Mouse (Mus musculus) midbrain, postnatal 0 days (tissue): ENCODE results near the gene Pno1. TPM values are rescaled to one million over a fixed set of nuclear protein-coding genes. Genes with fewer than 3 reads are reported as not detected.
A peak's percentile ranks its signal among the peaks of the same experiment; 100 is the strongest.

Experiments used
- ATAC-seq: fragments of 200-750 bp; cut with Nextera tagmentation; 2 replicates; pipeline ENCODE4 v1.8.0; 2017; ENCODE audit warnings: moderate number of reproducible peaks, mild to moderate bottlenecking, moderate TSS enrichment, moderate library complexity; ENCODE audit not compliant: low FRiP score
- DNase-seq: peaks from one replicate; pipeline ENCODE4 v3.0.0-alpha.2; 2015; ENCODE audit warnings: low spot score
- H3K27ac ChIP-seq: fragments of 300-500 bp; sonication (generic); 2 replicates; pipeline ENCODE4 v1.5.1; 2014; ENCODE audit warnings: low read depth, mild to moderate bottlenecking, low read length, mixed read lengths
- H3K27me3 ChIP-seq: fragments of 300-500 bp; sonication (generic); 2 replicates; pipeline ENCODE4 v1.6.1; 2014; ENCODE audit warnings: low read length, control low read depth, mixed read lengths; ENCODE audit not compliant: insufficient read depth
- H3K36me3 ChIP-seq: fragments of 300-500 bp; sonication (generic); 2 replicates; pipeline ENCODE4 v1.6.1; 2014; ENCODE audit warnings: low read length, control low read depth, mixed read lengths; ENCODE audit not compliant: insufficient read depth
- H3K4me1 ChIP-seq: fragments of 300-500 bp; sonication (generic); 2 replicates; pipeline ENCODE4 v1.6.1; 2014; ENCODE audit warnings: mild to moderate bottlenecking, control low read depth, antibody characterized with exemption, low read length, mixed read lengths; ENCODE audit not compliant: insufficient read depth
- H3K4me2 ChIP-seq: fragments of 300-500 bp; sonication (generic); 2 replicates; pipeline ENCODE4 v1.6.1; 2014; ENCODE audit warnings: low read depth, mild to moderate bottlenecking, low read length, mixed read lengths; ENCODE audit not compliant: poor library complexity, severe bottlenecking
- H3K4me3 ChIP-seq: fragments of 300-500 bp; sonication (generic); 2 replicates; pipeline ENCODE4 v1.5.1; 2014; ENCODE audit warnings: low read depth, mild to moderate bottlenecking, low read length, moderate library complexity
- H3K9ac ChIP-seq: fragments of 300-500 bp; sonication (generic); replicated peaks from 2 replicates; pipeline ENCODE4 v1.6.1; 2014; ENCODE audit warnings: mild to moderate bottlenecking, low read length, moderate library complexity, mixed read lengths; ENCODE audit not compliant: poor library complexity, severe bottlenecking
- H3K9me3 ChIP-seq: fragments of 300-500 bp; sonication (generic); 2 replicates; pipeline ENCODE4 v1.6.1; 2016; ENCODE audit warnings: low read length, control low read depth
- CTCF ChIP-seq: IDR thresholded peaks from 2 replicates; pipeline ENCODE4 v1.5.1; 2016; ENCODE audit warnings: antibody characterized with exemption, mild to moderate bottlenecking
- WGBS: fragments of 180-500 bp; shearing (Covaris S2); extraction: QIAGEN DNeasy Blood & Tissue Kit; methylation state at CpG from one replicate; pipeline ENCODE4 v1.1.7; 2014; 5-methylcytosine and 5-hydroxymethylcytosine counted together
- polyA plus RNA-seq: library from polyadenylated mRNA; unstranded; fragments of >200 nt; fragmentation: Nextera tagmentation; extraction: Ambion mirVana; gene quantifications from 2 replicates; pipeline ENCODE4 v1.2.1, GENCODE M21; 2015
- total RNA-seq: library from RNA; depleted of rRNA; stranded (reverse); fragments of >200 nt; gene quantifications from 2 replicates; pipeline ENCODE4 v1.2.3, GENCODE M21; 2014

Gene Pno1
- total and polyA plus RNA-seq, 2 experiments from 2014 or later, result 29.0 to 53.5 TPM

- 92% methylated on average over 5 of the region's 5 CpGs for WGBS
- ATAC-seq, result no peak
Measured at GRCm38 (mm10) chr11:17236449-17237037, 25.2 kb upstream of the Pno1 start.

GRCm38 (mm10) chr11:17232792-17233191 is 21.4 kb upstream of the Pno1 start:
- no peak for DNase-seq
- Histone ChIP-seq H3K4me2 (no peak overlapping the region), H3K4me3 (no peak overlapping the region), H3K4me1 (no peaks in the 10 kb centered on the region), H3K36me3 (peaks cover 13% of the 10 kb centered on the region; the same call in 1 of the 2 replicates), H3K9ac (no peak overlapping the region), H3K27me3 (no peaks in the 10 kb centered on the region), H3K27ac (no peak overlapping the region), H3K9me3 (no peaks in the 10 kb centered on the region)
- WGBS, result 82% methylated on average over 5 of the region's 5 CpGs
- TF ChIP-seq CTCF, result no peak
- ATAC-seq, result no peak

More at GRCm38 (mm10) chr11:17236449-17237037, 25.2 kb upstream of the Pno1 start:
- TF ChIP-seq CTCF, result no peak
- Histone ChIP-seq H3K27ac (no peak overlapping the region), H3K4me3 (no peak overlapping the region), H3K9ac (no peak overlapping the region), H3K4me2 (no peak overlapping the region), H3K36me3 (peaks cover 10% of the 10 kb centered on the region; the same call in 1 of the 2 replicates), H3K27me3 (no peaks in the 10 kb centered on the region), H3K4me1 (no peaks in the 10 kb centered on the region), H3K9me3 (no peaks in the 10 kb centered on the region)
- DNase-seq, result no peak

GRCm38 (mm10) chr11:17221126-17221525 is 9.8 kb upstream of the Pno1 start:
- no peak for DNase-seq
- Histone ChIP-seq H3K9me3 (no peaks in the 10 kb centered on the region), H3K4me3 (no peak overlapping the region), H3K27me3 (no peaks in the 10 kb centered on the region), H3K9ac (no peak overlapping the region), H3K4me2 (no peak overlapping the region), H3K36me3 (peaks cover 4% of the 10 kb centered on the region; the same call in 1 of the 2 replicates), H3K27ac (no peak overlapping the region), H3K4me1 (no peaks in the 10 kb centered on the region)
- 95% methylated on average over 8 of the region's 8 CpGs for WGBS
- no peak for ATAC-seq
- no peak for TF ChIP-seq CTCF

GRCm38 (mm10) chr11:17215475-17215874 is 4.1 kb upstream of the Pno1 start:
- no peak for DNase-seq
- 92% methylated on average over 3 of the region's 3 CpGs for WGBS
- H3K4me2 ChIP-seq, result no peak overlapping the region
- H3K4me3 ChIP-seq, result no peak overlapping the region
- no peak for ATAC-seq
- H3K36me3 ChIP-seq, result no peaks in the 10 kb centered on the region
- H3K9ac ChIP-seq, result no peak overlapping the region
- no peak overlapping the region for H3K27ac ChIP-seq
- no peaks in the 10 kb centered on the region for H3K27me3 ChIP-seq
- no peak for TF ChIP-seq CTCF
- no peaks in the 10 kb centered on the region for H3K9me3 ChIP-seq
- peaks cover 7% of the 10 kb centered on the region for H3K4me1 ChIP-seq

GRCm38 (mm10) chr11:17212903-17213509 is 1.6 kb upstream of the Pno1 start:
- TF ChIP-seq CTCF, result no peak
- Histone ChIP-seq H3K27ac (no peak overlapping the region), H3K4me1 (peaks cover 7% of the 10 kb centered on the region), H3K4me2 (peak overlapping the region; percentile 66; the same call in 1 of the 2 replicates), H3K4me3 (no peak overlapping the region), H3K9ac (no peak overlapping the region), H3K9me3 (no peaks in the 10 kb centered on the region), H3K27me3 (no peaks in the 10 kb centered on the region), H3K36me3 (peaks cover 5% of the 10 kb centered on the region)
- ATAC-seq, result no peak
- 78% methylated on average over 5 of the region's 5 CpGs for WGBS
- DNase-seq, result no peak

- Histone ChIP-seq H3K27ac (peak overlapping the region; percentile 81), H3K4me3 (peak overlapping the region; percentile 93), H3K36me3 (peaks cover 8% of the 10 kb centered on the region), H3K27me3 (no peaks in the 10 kb centered on the region), H3K9me3 (no peaks in the 10 kb centered on the region), H3K9ac (peak overlapping the region; percentile 74), H3K4me1 (peaks cover 7% of the 10 kb centered on the region), H3K4me2 (peak overlapping the region; percentile 66)
- peak; percentile 19 for DNase-seq
- no peak; the same call in 1 of the 2 replicates for ATAC-seq
- no peak for TF ChIP-seq CTCF
- 2% methylated on average over 10 of the region's 10 CpGs for WGBS
Measured at GRCm38 (mm10) chr11:17212141-17212495, 750 bp upstream of the Pno1 start.
